Mouse (Mus musculus): ENCODE measurements around the gene Hax1. TPM values are rescaled to one million over a fixed set of nuclear protein-coding genes. Genes with fewer than 3 reads are reported as not detected.

Hax1 gene
- polyA plus RNA-seq, 1 experiment: 116 TPM

DNA sequence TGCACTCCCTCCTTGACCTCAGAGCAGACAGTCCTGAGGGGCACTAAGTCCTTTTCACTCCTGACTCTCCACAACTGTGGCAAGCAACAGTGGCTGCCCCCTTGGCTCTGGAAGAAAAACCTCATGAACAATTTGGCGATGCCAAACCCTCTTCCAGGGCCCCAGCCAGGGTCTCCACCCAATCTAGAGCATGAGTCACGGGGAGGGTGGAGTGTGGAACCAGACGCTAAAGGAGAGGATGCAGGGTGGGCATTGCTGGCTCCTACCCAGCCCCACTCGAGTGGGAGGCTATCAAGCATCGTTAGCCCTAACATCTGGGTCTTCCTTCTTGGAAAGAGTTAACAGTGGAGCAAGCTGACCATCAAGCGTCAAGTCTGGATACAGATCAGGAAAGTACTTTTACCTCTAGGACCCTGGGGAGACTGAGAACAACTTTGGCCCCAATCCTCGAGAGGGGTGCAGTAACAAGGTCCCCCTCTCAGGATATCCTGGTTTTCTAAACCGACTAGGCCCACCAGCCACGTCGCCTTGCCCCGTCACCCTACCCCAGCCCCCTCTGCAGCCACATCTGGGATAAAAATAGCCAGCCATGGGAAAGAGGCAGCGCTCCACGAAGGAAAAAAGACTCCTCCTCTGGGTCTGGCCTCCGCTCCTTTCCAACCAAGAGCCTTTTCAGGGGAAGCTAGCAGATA lies 36.4 kb downstream of the Hax1 start:
- Histone ChIP-seq H3K27me3 (ENCODE audit: control insufficient read depth, insufficient read depth, low read length) (no peaks in the 10 kb centered on the region), H3K4me1 (ENCODE audit: control insufficient read depth, insufficient read depth, low read length) (peaks cover 30% of the 10 kb centered on the region), H3K27ac (ENCODE audit: control insufficient read depth, insufficient read depth, low read depth, low read length) (peak overlapping the region; percentile 90), H3K36me3 (ENCODE audit: control insufficient read depth, insufficient read depth, low read length) (no peaks in the 10 kb centered on the region), H3K4me3 (ENCODE audit: control insufficient read depth, low read depth, low read length) (peak overlapping the region; percentile 91)
- TF ChIP-seq POLR2A (IDR thresholded peaks at IDR 0.05; ENCODE audit: control insufficient read depth, low read depth, low read length): no peak
- TF ChIP-seq CTCF (IDR thresholded peaks at IDR 0.05; ENCODE audit: control insufficient read depth, insufficient read depth, insufficient replicate concordance, low read depth, low read length): no peak

DNA sequence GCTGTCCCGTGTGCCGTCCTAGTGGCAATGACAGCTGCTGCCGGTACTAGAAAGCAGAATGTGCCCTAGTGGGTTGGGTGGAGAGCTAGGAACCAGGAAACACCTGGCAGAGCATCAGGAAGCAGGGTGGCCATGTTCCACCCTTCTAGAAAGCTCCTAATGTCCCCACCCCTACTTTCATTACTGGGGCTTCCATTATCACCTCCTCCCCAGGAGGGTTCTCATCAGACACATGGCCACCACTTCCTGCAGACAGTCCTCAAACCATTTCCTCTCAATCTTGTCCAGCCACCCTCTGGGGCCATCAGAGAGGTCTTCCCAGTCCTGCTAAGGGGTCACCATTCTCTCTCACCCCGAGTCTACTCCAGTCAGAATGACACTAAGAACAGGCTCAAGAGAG lies 37.1 kb downstream of the Hax1 start:
- Histone ChIP-seq H3K4me1 (ENCODE audit: control insufficient read depth, insufficient read depth, low read length) (peaks cover 30% of the 10 kb centered on the region), H3K27ac (ENCODE audit: control insufficient read depth, insufficient read depth, low read depth, low read length) (peak overlapping the region; percentile 40)

DNA sequence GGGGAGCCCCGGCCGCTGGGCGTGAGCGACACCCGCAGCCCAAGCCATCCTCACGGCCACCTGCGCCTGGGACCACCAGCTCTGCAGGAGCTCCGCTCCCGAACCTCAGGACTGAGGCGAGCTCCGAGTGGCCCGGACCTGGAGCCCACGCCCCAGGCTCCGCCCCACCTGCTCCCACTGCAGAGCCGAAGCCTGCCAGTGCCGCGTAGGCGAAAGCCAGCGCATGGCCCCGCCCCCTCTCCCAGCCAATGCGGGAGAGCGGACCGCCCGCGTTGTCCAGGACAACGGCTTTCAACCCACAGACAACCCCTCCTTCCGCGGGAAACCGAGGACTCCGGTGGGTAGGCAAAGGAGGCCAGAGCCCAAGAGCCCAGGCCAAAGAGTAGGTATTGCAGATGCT lies 38.1 kb downstream of the Hax1 start:
- no peaks in the 10 kb centered on the region for H3K36me3 ChIP-seq (ENCODE audit: control insufficient read depth, insufficient read depth, low read length)
- no peaks in the 10 kb centered on the region for H3K27me3 ChIP-seq (ENCODE audit: control insufficient read depth, insufficient read depth, low read length)
- peak overlapping the region; percentile 88 for H3K4me3 ChIP-seq (ENCODE audit: control insufficient read depth, low read depth, low read length)
- H3K27ac ChIP-seq (ENCODE audit: control insufficient read depth, insufficient read depth, low read depth, low read length): 0 out of 2 replicates have a peak overlapping the region, but pooled peaks have one; percentile 39
- TF ChIP-seq POLR2A (IDR thresholded peaks at IDR 0.05; ENCODE audit: control insufficient read depth, low read depth, low read length) (peak; percentile 60; the same call in 1 of the 2 replicates), CTCF (IDR thresholded peaks at IDR 0.05; ENCODE audit: control insufficient read depth, insufficient read depth, insufficient replicate concordance, low read depth, low read length) (no peak)
- H3K4me1 ChIP-seq (ENCODE audit: control insufficient read depth, insufficient read depth, low read length): peaks cover 27% of the 10 kb centered on the region

More for the DNA sequence above, 37.1 kb downstream of the Hax1 start:
- TF ChIP-seq POLR2A (IDR thresholded peaks at IDR 0.05; ENCODE audit: control insufficient read depth, low read depth, low read length) (no peak), CTCF (IDR thresholded peaks at IDR 0.05; ENCODE audit: control insufficient read depth, insufficient read depth, insufficient replicate concordance, low read depth, low read length) (no peak)
- H3K36me3 ChIP-seq (ENCODE audit: control insufficient read depth, insufficient read depth, low read length): no peaks in the 10 kb centered on the region
- no peaks in the 10 kb centered on the region for H3K27me3 ChIP-seq (ENCODE audit: control insufficient read depth, insufficient read depth, low read length)
- no peak overlapping the region for H3K4me3 ChIP-seq (ENCODE audit: control insufficient read depth, low read depth, low read length)

DNA sequence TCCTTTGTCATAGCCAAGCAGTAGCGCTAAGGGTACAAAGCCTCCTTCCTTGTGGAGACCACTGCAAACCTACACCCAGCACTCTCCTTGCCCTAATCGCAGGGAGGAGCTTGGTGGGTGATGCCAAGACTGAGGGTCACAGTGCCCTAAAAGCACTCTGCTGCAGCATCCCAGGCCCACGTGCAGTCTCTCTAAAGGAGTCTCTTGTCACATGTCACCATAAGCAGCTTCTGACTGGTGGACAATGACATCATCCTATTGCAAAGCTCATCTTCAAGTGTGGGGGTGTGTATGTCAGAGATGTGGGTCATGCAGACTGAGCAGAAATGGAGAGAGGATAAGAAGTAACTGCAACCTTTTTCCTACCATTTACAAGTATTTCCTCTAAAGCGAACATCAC lies 39.1 kb downstream of the Hax1 start:
- no peaks in the 10 kb centered on the region for H3K27me3 ChIP-seq (ENCODE audit: control insufficient read depth, insufficient read depth, low read length)
- TF ChIP-seq POLR2A (IDR thresholded peaks at IDR 0.05; ENCODE audit: control insufficient read depth, low read depth, low read length): no peak
- TF ChIP-seq CTCF (IDR thresholded peaks at IDR 0.05; ENCODE audit: control insufficient read depth, insufficient read depth, insufficient replicate concordance, low read depth, low read length): no peak
- peak overlapping the region; percentile 39 for H3K27ac ChIP-seq (ENCODE audit: control insufficient read depth, insufficient read depth, low read depth, low read length)
- H3K4me1 ChIP-seq (ENCODE audit: control insufficient read depth, insufficient read depth, low read length): peaks cover 27% of the 10 kb centered on the region
- H3K4me3 ChIP-seq (ENCODE audit: control insufficient read depth, low read depth, low read length): peak overlapping the region; percentile 88
- H3K36me3 ChIP-seq (ENCODE audit: control insufficient read depth, insufficient read depth, low read length): no peaks in the 10 kb centered on the region

- Histone ChIP-seq H3K4me3 (ENCODE audit: control insufficient read depth, low read depth, low read length) (no peak overlapping the region), H3K27me3 (ENCODE audit: control insufficient read depth, insufficient read depth, low read length) (no peaks in the 10 kb centered on the region), H3K4me1 (ENCODE audit: control insufficient read depth, insufficient read depth, low read length) (peaks cover 26% of the 10 kb centered on the region), H3K36me3 (ENCODE audit: control insufficient read depth, insufficient read depth, low read length) (no peaks in the 10 kb centered on the region), H3K27ac (ENCODE audit: control insufficient read depth, insufficient read depth, low read depth, low read length) (no peak overlapping the region)
- TF ChIP-seq POLR2A (IDR thresholded peaks at IDR 0.05; ENCODE audit: control insufficient read depth, low read depth, low read length): no peak
- TF ChIP-seq CTCF (IDR thresholded peaks at IDR 0.05; ENCODE audit: control insufficient read depth, insufficient read depth, insufficient replicate concordance, low read depth, low read length): no peak
These were observed 40.7 kb downstream of the Hax1 start for GRCm38 (mm10) chr3:89957880-89958279.

GRCm38 (mm10) chr3:89956177-89956971 lies 42.2 kb downstream of the Hax1 start:
- no peak overlapping the region for H3K27ac ChIP-seq (ENCODE audit: control insufficient read depth, insufficient read depth, low read depth, low read length)
- TF ChIP-seq CTCF (IDR thresholded peaks at IDR 0.05; ENCODE audit: control insufficient read depth, insufficient read depth, insufficient replicate concordance, low read depth, low read length): no peak
- TF ChIP-seq POLR2A (IDR thresholded peaks at IDR 0.05; ENCODE audit: control insufficient read depth, low read depth, low read length): no peak
- peaks cover 17% of the 10 kb centered on the region for H3K4me1 ChIP-seq (ENCODE audit: control insufficient read depth, insufficient read depth, low read length)
- H3K27me3 ChIP-seq (ENCODE audit: control insufficient read depth, insufficient read depth, low read length): no peaks in the 10 kb centered on the region
- H3K4me3 ChIP-seq (ENCODE audit: control insufficient read depth, low read depth, low read length): no peak overlapping the region
- no peaks in the 10 kb centered on the region for H3K36me3 ChIP-seq (ENCODE audit: control insufficient read depth, insufficient read depth, low read length)

- H3K36me3 ChIP-seq (ENCODE audit: control insufficient read depth, insufficient read depth, low read length): no peaks in the 10 kb centered on the region
- peak; percentile 69; the same call in 1 of the 2 replicates for TF ChIP-seq CTCF (IDR thresholded peaks at IDR 0.05; ENCODE audit: control insufficient read depth, insufficient read depth, insufficient replicate concordance, low read depth, low read length)
- TF ChIP-seq POLR2A (IDR thresholded peaks at IDR 0.05; ENCODE audit: control insufficient read depth, low read depth, low read length): no peak
- H3K27ac ChIP-seq (ENCODE audit: control insufficient read depth, insufficient read depth, low read depth, low read length): no peak overlapping the region
- no peaks in the 10 kb centered on the region for H3K4me1 ChIP-seq (ENCODE audit: control insufficient read depth, insufficient read depth, low read length)
- no peak overlapping the region for H3K4me3 ChIP-seq (ENCODE audit: control insufficient read depth, low read depth, low read length)
- no peaks in the 10 kb centered on the region for H3K27me3 ChIP-seq (ENCODE audit: control insufficient read depth, insufficient read depth, low read length)
These were observed 45.2 kb downstream of the Hax1 start for GRCm38 (mm10) chr3:89953420-89953819.
